Mouse (Mus musculus) thymus, adult 2 months (tissue): ENCODE data around the gene Dnah17.

Source experiments
- CTCF ChIP-seq: fragments of 200-500 bp; IDR thresholded peaks from 2 replicates; pipeline ENCODE4 v1.5.1; 2012; ENCODE audit warnings: mild to moderate bottlenecking, control low read depth, low read length, moderate library complexity, borderline replicate concordance; ENCODE audit not compliant: control insufficient read depth, poor library complexity, insufficient read depth; ENCODE audit errors: extremely low read depth
- POLR2A ChIP-seq: fragments of 200-500 bp; IDR thresholded peaks from 2 replicates; pipeline ENCODE4 v1.6.1; 2012; ENCODE audit warnings: mild to moderate bottlenecking, low read length, control low read depth, moderate library complexity; ENCODE audit not compliant: control insufficient read depth, poor library complexity, insufficient read depth; ENCODE audit errors: extremely low read depth

DNA sequence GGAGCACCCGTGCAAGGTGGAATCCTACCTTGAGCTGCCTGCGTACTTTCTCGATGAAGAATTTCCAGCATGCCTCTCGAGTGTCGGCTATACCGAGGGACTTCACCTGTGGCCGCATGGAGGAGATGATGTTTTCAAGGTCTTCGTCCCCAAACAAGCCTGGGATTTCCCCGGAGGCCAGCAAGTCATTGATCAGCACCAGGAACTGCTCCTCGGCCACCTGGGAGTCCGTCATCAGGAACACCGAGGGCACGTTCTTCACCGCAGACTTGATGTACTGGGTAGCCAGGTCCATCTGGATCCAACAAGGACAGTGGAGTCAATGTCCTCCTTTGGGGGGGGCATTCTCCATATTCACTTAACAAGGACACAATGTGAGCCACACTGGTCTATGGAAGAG is 70.4 kb downstream of the Dnah17 start:
- TF ChIP-seq CTCF (no peak), POLR2A (no peak)
